Mouse (Mus musculus): Measurements from ENCODE around the gene Gm3542.
"Not testable (repeated sequence)": the region's sequence is repeated elsewhere in the genome, so short reads cannot be mapped to it uniquely, and the experiment has no call there.

Gm3542 gene

GRCm38 (mm10) chr14:5334828-5335227, at the start of gene Gm3542:
Gene Gm3542 (minus strand): TSS chr14:5334928.
- not testable (repeated sequence) for DNase-seq (ENCODE audit: low read depth in 1 of 2, low spot score in 2 of 2)

All from monocyte, adult 2 months (primary cell).